Mouse (Mus musculus) thymus, postnatal 4 days (tissue): Measurements from ENCODE around the gene Sik3.

Source experiments
- DNase-seq: peaks from one replicate; pipeline ENCODE4 v3.0.0; 2021

The Sik3 gene

GRCm38 (mm10) chr9:46016417-46016816 lies 3.8 kb downstream of the Sik3 start:
- no peak for DNase-seq

- DNase-seq = no peak
Measured at GRCm38 (mm10) chr9:46018316-46018715, 5.7 kb downstream of the Sik3 start.

- DNase-seq = no peak
Measured at GRCm38 (mm10) chr9:46019975-46020374, 7.4 kb downstream of the Sik3 start.

DNA sequence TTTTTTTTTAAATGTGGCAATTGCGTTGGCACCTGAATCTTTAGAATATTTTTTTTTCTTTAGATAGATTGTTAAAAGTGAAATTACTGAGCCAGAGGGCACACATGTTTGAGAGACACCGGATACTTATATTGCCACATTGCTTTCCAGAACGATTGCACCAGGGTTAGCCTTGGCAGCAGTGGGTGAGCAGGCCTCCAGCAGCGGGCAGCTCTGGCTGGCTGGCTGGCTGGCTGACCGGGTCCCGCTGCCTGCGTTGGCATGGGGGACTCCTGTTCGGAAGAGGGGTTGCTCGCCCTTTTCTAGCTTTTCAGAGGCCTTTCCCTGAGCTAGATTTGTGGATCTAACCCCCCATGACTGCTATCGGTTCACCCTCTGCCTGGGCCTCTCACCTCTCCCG lies 11.0 kb downstream of the Sik3 start:
- DNase-seq = no peak

DNA sequence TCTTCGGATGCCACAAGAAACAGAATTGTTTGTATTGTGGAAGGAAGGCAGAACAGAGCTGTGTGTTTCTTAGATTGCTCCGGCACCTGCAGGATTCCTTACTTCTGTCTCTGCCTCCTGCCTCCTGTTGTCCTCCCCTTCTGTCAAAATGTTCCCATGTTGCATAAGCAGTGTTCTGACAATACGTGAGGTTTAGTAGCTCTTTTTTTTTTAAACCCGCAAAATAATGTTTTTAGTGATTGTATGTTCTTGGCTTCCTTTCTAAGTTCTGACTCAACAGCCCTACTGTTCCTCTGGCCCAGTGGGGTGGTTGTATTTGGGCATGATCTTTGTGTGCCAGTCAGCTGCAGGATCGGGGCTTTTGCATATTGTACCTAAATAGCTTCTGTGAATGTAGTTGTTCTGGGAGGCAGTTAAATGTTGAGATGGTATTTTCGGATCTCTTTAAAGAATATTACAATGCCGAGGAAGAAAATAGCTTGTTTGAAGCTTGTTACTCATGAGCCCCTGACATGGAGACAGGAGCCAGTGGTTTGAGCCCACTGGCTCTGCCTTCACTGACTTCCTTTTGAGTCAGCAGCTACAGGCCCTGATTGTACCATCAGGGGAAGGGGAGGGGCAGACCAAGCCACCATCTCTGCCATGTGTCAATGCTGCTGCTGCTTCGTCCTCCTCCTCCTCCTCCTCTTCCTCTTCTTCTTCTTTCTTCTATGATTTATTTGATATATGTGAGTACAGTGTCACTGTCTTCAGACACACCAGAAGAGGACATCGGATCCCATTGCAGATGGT lies 13.6 kb downstream of the Sik3 start:
- DNase-seq = no peak

GRCm38 (mm10) chr9:46027994-46028393 lies 15.4 kb downstream of the Sik3 start:
- DNase-seq = no peak

GRCm38 (mm10) chr9:46029534-46029933 lies 16.9 kb downstream of the Sik3 start:
- DNase-seq = no peak

DNA sequence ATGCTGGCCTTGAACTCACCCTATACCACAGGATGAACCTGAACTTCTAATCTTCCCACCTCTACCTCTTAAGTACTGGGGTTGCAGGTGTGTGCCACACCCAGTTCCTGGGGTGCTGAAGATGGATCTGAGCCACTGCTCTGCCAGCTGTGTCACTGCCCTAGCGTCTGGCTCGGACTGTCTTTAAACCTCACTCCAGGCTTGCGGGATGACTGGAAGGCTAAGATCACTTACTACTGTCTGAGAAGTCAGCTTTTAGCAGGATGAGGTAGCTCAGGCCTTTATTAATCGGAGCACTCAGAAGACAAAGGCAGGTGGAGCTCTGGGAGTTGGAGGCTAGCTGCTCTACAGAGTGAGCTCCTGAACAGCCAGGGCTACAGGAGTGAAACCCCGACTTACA lies 17.6 kb downstream of the Sik3 start:
- no peak for DNase-seq

DNA sequence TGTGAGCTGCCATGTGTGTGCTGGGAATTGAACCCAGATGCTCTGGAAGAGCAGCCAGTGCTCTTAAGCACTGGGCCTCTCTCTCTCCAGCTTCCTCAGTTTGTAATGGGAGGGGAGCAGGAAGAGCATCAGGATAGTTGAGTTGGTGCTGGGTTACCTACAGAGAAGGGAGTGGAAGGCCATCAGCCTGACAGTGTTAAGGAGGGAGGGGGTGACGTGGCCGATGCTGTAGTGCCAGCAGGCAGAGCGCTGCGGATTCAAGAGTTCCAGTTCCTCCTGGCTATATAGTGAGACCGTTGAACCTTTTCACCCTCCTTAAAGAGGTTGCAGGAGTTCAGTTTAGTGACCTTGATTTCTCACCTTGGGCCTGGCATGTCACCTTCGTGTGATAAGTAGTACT lies 18.3 kb downstream of the Sik3 start:
- DNase-seq = no peak

DNA sequence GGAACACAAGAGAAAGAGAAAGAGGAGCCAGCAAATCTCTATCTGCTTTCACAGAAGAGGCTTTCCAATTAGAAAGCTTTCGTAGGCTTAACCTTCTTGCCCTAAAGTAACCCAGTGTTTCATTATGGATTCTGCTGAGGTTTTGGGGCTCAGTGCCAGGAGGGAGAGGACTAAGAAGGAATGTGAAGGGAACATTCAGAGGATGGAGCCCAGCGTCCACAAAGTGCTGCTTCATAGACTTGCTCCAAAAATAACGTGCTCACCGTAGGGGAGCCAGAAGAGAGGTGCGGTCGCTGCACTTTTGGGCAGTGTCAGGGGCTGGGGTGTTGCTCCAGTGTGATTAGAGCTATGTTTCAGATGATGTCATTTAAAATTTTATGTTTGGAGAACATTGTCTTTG lies 19.6 kb downstream of the Sik3 start:
- no peak for DNase-seq

DNA sequence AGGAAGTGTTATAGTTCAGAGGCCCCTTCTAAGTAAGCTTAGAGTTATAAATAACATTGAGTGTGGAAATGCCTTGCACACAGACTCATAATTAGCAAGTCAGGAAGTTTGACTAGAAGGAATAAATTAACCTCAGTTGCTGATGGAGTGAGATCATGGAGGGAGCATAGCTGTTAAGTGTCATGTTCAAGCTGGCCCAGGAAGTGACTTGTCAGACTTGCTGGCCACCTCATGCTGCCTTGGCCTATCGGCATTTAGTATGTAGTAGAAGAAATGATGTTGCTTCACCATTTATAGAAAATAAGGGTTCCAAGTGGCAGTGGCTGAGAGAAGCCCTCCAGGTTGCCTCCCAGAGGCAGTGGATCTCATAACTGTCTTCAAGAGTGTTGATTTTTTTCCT lies 20.4 kb downstream of the Sik3 start:
- no peak for DNase-seq

- no peak for DNase-seq
Measured at GRCm38 (mm10) chr9:46033862-46034261, 21.2 kb downstream of the Sik3 start.

- DNase-seq = no peak
Measured at GRCm38 (mm10) chr9:46035290-46035871, 22.8 kb downstream of the Sik3 start.

- no peak for DNase-seq
Measured at GRCm38 (mm10) chr9:46036881-46037280, 24.3 kb downstream of the Sik3 start.

GRCm38 (mm10) chr9:46038786-46039185 lies 26.2 kb downstream of the Sik3 start:
- DNase-seq = no peak

DNA sequence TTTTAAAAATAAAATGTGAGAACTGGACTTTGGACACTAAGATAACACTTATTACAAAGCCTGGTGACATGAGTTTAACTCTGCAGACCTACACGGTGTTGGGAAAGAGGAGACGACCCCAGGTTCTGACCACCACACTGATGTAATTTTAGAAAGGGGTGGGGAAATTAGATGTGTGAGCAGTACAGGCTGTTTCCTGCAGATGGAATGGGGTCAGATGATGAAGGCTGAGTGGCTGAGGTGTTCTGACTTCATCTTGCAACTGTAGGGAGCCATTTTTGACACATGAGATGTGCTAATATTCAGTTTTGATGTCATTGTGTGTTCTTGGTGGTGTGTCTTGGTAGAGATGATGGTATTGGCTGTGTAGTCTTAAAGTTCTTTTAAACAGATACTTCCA lies 28.6 kb downstream of the Sik3 start:
- no peak for DNase-seq

GRCm38 (mm10) chr9:46042387-46042786 lies 29.8 kb downstream of the Sik3 start:
- no peak for DNase-seq

- DNase-seq = no peak
Measured at GRCm38 (mm10) chr9:46043626-46044025, 31.0 kb downstream of the Sik3 start.

DNA sequence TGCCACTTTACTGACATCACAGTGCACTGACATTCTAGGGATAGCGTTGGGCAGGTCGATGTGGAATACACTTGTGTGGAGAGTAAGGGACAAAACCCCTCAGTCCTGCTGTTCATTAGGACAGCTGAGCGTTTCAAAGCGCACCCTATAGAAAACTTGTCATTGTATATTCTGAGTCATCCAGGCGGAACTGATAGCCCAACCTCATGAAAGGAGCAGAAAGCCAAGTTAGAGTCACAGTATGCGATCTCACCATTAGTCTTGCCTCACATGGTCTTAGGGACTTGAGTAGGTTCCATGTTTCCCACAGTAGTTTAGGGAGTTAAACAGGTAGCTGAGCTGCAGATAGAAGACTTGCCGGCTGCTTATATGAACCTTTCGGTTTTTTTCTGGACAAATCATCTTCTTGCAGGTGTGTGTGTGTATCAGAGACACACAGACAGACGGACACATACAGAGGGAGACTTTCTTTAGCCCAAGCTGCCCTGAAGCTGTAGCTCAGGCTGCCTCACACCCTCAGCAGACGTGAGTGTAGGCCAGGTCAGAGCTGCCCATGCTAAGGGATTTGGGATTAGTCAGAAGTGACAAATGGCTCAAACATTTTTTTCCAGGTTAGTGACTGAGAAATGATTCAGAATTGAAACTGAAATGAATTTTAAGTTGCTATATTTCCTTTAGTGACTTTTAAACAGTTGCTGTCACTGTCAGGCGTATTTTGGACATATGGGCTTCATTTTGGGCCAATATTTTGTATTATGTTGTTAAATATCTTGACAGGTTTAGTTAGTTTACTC lies 34.3 kb downstream of the Sik3 start:
- no peak for DNase-seq

DNA sequence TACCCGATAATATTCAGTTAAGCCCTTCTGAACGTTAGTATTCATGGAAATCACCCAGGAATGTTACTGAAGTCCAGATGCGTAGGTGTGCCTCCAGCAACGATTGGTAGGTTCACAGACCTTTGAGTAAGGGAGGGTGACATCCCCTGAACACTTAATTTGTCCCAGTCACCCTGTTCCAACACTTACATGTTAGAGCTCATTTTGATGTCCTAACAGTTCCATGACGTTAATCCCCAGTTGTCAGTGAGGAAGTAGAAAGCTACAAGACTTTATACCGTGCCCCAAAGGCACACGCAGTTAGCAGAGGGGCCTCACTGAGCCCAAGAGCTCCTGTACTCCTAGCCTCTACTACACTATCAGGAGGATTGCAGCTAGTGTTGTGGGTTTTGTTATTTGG lies 36.9 kb downstream of the Sik3 start:
- DNase-seq = no peak

DNA sequence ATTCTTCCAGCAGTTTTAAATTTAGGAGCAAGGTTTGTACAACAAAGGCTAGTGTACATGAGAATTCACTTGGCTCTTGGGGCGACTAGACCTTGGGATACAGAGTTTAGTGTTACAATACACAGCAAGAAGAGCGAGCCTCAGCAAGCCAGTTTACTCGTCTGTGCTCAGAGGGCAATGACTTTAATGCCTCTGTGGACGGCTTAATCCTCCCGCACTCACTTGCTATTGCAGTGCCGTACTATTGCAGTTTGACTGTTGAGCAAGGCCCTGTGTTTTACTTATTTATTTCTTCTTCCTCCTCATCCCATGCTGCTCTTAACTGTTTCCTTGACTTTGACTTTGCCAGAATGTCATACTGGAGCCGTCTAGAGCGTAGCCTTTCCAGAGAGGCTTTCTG lies 37.6 kb downstream of the Sik3 start:
- DNase-seq = no peak

DNA sequence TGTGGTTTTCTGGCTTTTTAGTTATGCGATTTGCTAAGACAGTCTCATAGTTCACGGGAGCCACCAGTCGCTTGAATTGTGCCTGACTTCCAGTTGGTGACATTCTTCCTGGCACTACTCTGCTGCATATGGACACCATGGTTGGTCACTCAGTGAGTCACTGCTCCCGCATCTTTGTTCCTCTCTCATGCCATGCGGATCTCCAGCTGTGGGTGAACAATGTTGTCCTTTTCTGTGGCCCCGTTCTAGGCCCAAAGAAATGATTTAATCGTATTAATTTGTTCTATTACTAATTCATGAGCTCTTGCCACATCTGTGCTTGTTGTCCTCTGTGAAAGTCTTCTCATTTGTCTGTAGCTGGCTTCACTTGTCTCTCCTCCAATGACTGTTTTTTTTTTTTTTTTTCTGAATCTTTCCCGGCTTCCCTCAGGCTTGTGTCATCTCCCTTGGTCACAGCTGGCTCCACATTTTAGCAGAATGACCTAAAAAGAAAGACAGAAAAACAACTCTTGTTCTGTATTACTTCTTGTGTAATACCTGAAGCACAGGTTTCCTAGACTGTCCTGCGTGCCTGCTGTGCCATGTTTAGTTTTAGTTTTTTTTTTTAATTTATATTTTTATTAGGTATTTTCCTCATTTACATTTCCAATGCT lies 40.5 kb downstream of the Sik3 start:
- no peak for DNase-seq

DNA sequence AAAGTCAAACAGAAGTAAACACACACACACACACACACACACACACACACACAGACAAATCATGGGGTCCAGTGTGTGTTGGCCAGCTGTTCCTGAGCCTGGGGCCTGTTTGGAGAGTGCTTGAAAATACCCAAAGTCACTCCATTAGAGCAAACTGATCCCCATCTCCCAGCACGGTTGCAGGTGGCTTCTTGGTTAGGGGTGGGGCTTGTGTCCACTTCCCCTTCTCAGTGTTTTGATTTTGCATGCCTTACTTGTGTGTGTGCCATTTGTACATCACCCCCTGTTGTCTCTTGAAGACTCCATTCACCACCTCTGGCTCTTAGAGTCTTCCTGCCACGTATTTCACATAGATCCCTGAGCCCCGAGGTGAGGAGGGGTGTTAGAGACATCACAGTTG lies 45.4 kb downstream of the Sik3 start:
- no peak for DNase-seq

- DNase-seq = no peak
Measured at GRCm38 (mm10) chr9:46060249-46060648, 47.6 kb downstream of the Sik3 start.
